Mouse (Mus musculus): ENCODE data around the gene Plagl1. TPM values are rescaled to one million over a fixed set of nuclear protein-coding genes. Genes with fewer than 3 reads are reported as not detected.

The Plagl1 gene
- polyA plus RNA-seq, 1 experiment from 2014 or later = 11.3 TPM

DNA sequence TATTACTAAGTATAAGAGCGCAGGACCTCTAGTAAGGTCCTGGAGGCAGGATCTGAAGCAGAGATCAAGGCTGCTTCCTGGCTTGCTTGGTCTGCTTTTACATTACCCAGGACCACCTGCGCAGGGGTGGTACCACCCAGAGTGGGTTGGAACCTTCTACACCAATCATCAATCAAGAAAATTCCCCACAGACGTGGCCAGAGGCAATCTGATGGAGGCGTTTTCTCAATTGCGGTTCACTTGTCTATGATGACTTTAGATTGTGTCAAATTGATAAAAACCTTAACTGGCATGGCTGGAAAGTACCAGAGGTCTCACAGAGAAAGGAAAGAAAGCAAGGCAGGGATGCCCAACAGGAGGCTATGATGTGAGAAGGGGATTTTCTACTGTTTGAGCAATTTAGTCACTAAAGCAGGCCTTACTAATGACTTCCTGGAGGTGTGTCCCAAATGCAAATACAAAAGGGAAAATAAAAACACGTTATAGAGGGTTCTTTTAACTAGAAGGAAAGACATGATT lies 3.4 kb upstream of the Plagl1 start:
- H3K9me3 ChIP-seq (ENCODE audit: low read length) = no peaks in the 10 kb centered on the region
- ATAC-seq (no peak), DNase-seq (no peak)
- TF ChIP-seq CTCF (IDR thresholded peaks at IDR 0.05; ENCODE audit: low read depth) = no peak
- TF ChIP-seq EP300 (IDR thresholded peaks at IDR 0.05; ENCODE audit: low read depth) = no peak
- peaks cover 3% of the 10 kb centered on the region; the same call in 1 of the 2 replicates for H3K4me1 ChIP-seq (ENCODE audit: insufficient read depth)
- H3K9ac ChIP-seq (replicated peaks) = no peak overlapping the region
- no peaks in the 10 kb centered on the region for H3K36me3 ChIP-seq (replicated peaks; ENCODE audit: insufficient read depth, low read length)
- H3K4me2 ChIP-seq (ENCODE audit: low read depth, low read length) = no peak overlapping the region
- H3K27me3 ChIP-seq (ENCODE audit: insufficient read depth, low read length) = peaks cover 12% of the 10 kb centered on the region; the same call in 1 of the 2 replicates
- 72% methylated on average over 6 of the region's 6 CpGs for WGBS (ENCODE audit: insufficient replicate concordance)
- H3K4me3 ChIP-seq (ENCODE audit: low read depth, low read length) = no peak overlapping the region
- H3K27ac ChIP-seq (ENCODE audit: low read depth) = no peak overlapping the region

DNA sequence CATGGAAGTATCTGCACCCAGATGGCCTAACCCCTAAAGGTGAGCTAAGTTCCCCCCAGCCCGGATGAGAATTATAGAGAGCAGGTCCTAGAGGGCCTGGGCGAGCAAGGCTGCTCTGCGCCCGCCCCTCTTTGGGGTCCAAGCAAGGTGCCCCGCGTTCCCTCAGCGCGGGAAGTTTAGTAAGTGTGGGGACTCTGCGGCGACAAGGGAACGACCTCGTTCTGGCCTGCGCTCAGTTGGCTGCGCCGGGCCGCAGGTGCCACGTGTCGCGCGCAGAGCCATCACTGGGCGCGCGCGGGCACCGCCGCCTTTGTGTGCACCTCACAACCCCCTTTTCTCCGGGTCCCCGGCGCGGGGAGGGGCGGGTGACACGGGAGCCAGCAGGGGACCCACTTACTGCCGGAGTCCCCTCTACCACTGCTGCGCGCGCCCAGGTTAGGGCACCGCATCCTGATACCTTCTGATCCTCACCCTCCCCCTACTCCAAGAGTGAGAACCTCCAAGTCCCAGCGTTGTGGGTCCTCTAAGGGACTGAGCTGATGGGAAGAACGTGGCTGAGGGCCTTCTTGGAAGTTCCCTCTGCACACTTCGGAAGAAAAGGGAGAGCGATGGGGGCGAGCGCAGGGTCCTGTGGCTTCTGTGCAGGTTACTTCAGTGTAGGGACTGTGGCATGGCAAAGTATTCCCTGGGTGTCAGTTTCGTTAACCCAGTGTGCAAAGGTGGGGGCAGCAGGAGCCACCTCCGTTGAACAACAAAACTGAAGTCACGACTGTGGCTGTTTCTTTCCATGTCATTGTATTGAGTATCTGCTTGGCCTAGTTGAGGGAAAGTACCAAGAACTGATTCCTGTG lies 742 bp downstream of the Plagl1 start:
- Histone ChIP-seq H3K9ac (replicated peaks) (no peak overlapping the region), H3K36me3 (replicated peaks; ENCODE audit: insufficient read depth, low read length) (no peaks in the 10 kb centered on the region), H3K4me3 (ENCODE audit: low read depth, low read length) (no peak overlapping the region), H3K9me3 (ENCODE audit: low read length) (no peaks in the 10 kb centered on the region), H3K4me2 (ENCODE audit: low read depth, low read length) (peak overlapping the region; percentile 55), H3K27me3 (ENCODE audit: insufficient read depth, low read length) (peaks cover 12% of the 10 kb centered on the region; the same call in 1 of the 2 replicates), H3K27ac (ENCODE audit: low read depth) (no peak overlapping the region), H3K4me1 (ENCODE audit: insufficient read depth) (peaks cover 3% of the 10 kb centered on the region; the same call in 1 of the 2 replicates)
- WGBS (ENCODE audit: insufficient replicate concordance) = 30% methylated on average over 44 of the region's 46 CpGs
- ATAC-seq (no peak), DNase-seq (no peak)
- TF ChIP-seq EP300 (IDR thresholded peaks at IDR 0.05; ENCODE audit: low read depth) (no peak), CTCF (IDR thresholded peaks at IDR 0.05; ENCODE audit: low read depth) (no peak)

DNA sequence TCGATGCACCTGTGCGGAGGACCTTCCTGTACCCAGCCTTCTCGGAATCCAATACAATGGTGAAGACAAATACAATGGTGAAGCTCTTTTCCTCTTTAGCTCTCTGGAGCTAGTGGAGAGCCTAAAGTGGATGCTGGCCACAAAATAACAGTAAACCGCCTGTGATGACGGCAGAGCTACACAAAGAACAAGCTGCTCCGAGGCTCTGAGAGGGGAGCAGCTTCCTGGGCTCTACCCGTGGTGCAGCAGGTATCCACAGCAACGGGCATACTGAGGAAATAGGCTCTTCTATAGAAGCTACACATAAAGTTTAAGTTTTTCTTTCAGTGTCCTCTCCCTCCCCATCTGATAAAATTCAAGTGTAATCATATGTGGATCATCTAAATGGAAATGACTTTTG lies 2.1 kb downstream of the Plagl1 start:
- WGBS (ENCODE audit: insufficient replicate concordance) = 54% methylated on average over 8 of the region's 8 CpGs
- Histone ChIP-seq H3K9me3 (ENCODE audit: low read length) (no peaks in the 10 kb centered on the region), H3K4me1 (ENCODE audit: insufficient read depth) (peaks cover 3% of the 10 kb centered on the region; the same call in 1 of the 2 replicates), H3K27ac (ENCODE audit: low read depth) (no peak overlapping the region), H3K9ac (replicated peaks) (no peak overlapping the region), H3K4me2 (ENCODE audit: low read depth, low read length) (no peak overlapping the region), H3K27me3 (ENCODE audit: insufficient read depth, low read length) (peaks cover 12% of the 10 kb centered on the region; the same call in 1 of the 2 replicates), H3K4me3 (ENCODE audit: low read depth, low read length) (no peak overlapping the region), H3K36me3 (replicated peaks; ENCODE audit: insufficient read depth, low read length) (no peaks in the 10 kb centered on the region)
- TF ChIP-seq CTCF (IDR thresholded peaks at IDR 0.05; ENCODE audit: low read depth) (no peak), EP300 (IDR thresholded peaks at IDR 0.05; ENCODE audit: low read depth) (no peak)
- ATAC-seq (no peak), DNase-seq (no peak)

DNA sequence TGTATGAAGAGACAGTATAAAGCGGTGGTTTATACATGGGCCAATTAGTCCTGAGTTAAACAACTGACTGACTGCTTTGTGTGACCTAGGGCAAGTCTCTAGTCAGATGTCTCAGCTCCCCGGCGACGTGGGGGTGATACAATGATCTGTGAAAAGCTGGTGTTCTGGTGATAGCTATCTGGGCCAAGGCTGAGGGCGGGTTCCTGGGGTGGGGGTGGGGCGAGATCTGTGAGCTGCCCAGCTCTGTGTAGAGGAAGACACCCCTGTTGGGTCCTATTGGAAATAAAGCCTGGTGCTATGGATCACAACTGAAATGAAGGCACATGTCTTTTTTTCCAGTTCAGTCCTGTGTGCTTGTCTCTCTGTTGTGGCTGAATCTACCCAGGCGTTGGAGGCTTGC lies 3.2 kb downstream of the Plagl1 start:
- TF ChIP-seq CTCF (IDR thresholded peaks at IDR 0.05; ENCODE audit: low read depth) (no peak), EP300 (IDR thresholded peaks at IDR 0.05; ENCODE audit: low read depth) (no peak)
- Histone ChIP-seq H3K4me1 (ENCODE audit: insufficient read depth) (peaks cover 3% of the 10 kb centered on the region; the same call in 1 of the 2 replicates), H3K27ac (ENCODE audit: low read depth) (no peak overlapping the region), H3K27me3 (ENCODE audit: insufficient read depth, low read length) (peaks cover 12% of the 10 kb centered on the region; the same call in 1 of the 2 replicates), H3K9ac (replicated peaks) (no peak overlapping the region), H3K4me3 (ENCODE audit: low read depth, low read length) (no peak overlapping the region), H3K4me2 (ENCODE audit: low read depth, low read length) (no peak overlapping the region), H3K9me3 (ENCODE audit: low read length) (no peaks in the 10 kb centered on the region), H3K36me3 (replicated peaks; ENCODE audit: insufficient read depth, low read length) (no peaks in the 10 kb centered on the region)
- 46% methylated on average over 7 of the region's 7 CpGs for WGBS (ENCODE audit: insufficient replicate concordance)
- DNase-seq = no peak
- ATAC-seq = no peak

DNA sequence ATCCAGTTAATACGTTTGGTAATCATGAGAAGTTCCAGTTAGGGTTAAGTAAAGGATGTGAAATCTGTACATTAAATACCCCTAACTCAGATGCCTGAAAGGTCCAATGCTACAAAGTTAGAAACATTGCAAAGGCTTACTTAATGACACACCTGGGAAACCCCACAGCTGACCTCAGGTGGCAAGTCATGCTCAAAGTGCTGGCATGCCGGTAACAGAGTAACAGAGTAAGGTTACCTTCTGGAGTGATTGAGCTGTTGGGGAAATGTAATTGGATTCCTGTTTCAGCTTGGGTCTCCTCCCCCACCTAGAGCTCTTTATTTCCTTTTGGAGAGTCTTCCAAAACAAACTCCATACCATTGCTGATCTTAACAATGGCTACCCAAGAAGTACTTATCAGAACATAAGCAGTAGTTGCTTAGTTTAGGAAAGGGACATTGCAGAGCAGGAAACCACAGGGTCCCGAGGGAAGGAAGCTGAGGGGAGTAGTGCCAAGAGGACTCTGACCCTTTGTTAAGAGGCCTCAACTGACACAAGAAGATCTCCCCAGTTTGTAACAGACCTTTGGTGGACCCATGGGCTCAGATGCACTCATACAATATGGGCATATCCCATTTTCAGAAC lies 4.9 kb downstream of the Plagl1 start:
- Histone ChIP-seq H3K9me3 (ENCODE audit: low read length) (no peaks in the 10 kb centered on the region), H3K4me2 (ENCODE audit: low read depth, low read length) (no peak overlapping the region), H3K4me1 (ENCODE audit: insufficient read depth) (peaks cover 3% of the 10 kb centered on the region; the same call in 1 of the 2 replicates), H3K9ac (replicated peaks) (no peak overlapping the region), H3K27ac (ENCODE audit: low read depth) (no peak overlapping the region), H3K4me3 (ENCODE audit: low read depth, low read length) (no peak overlapping the region), H3K27me3 (ENCODE audit: insufficient read depth, low read length) (peaks cover 12% of the 10 kb centered on the region; the same call in 1 of the 2 replicates), H3K36me3 (replicated peaks; ENCODE audit: insufficient read depth, low read length) (no peaks in the 10 kb centered on the region)
- ATAC-seq (no peak), DNase-seq (no peak)
- 47% methylated on average over 3 of the region's 3 CpGs for WGBS (ENCODE audit: insufficient replicate concordance)
- TF ChIP-seq CTCF (IDR thresholded peaks at IDR 0.05; ENCODE audit: low read depth) (no peak), EP300 (IDR thresholded peaks at IDR 0.05; ENCODE audit: low read depth) (no peak)

DNA sequence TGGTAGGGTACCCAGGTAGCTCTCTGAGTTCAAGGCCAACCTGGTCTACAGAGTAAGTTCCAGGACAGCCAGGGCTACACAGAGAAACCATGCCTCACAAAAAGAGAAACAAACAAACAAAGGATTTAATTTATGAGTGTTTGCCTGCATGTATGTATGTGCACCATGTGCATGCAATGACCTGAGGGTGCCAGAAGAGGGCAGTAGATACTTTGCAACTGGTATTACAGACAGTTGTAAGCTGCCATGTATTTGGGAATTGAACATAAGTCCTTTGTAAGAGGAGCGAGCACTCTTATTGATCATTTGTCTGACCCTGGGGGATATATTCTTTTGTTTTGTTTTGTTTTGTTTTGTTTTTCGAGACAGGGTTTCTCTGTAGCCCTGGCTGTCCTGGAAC lies 10.7 kb downstream of the Plagl1 start:
- no peaks in the 10 kb centered on the region for H3K27me3 ChIP-seq (ENCODE audit: insufficient read depth, low read length)
- ATAC-seq (no peak), DNase-seq (no peak)
- no peak overlapping the region for H3K4me3 ChIP-seq (ENCODE audit: low read depth, low read length)
- TF ChIP-seq CTCF (IDR thresholded peaks at IDR 0.05; ENCODE audit: low read depth) (peak; percentile 24; the same call in 1 of the 2 replicates), EP300 (IDR thresholded peaks at IDR 0.05; ENCODE audit: low read depth) (no peak)
- no peaks in the 10 kb centered on the region for H3K9me3 ChIP-seq (ENCODE audit: low read length)
- no peaks in the 10 kb centered on the region for H3K36me3 ChIP-seq (replicated peaks; ENCODE audit: insufficient read depth, low read length)
- no peak overlapping the region for H3K9ac ChIP-seq (replicated peaks)
- H3K4me1 ChIP-seq (ENCODE audit: insufficient read depth) = no peaks in the 10 kb centered on the region
- WGBS (ENCODE audit: insufficient replicate concordance) = 83% methylated on average over 2 of the region's 2 CpGs
- no peak overlapping the region for H3K27ac ChIP-seq (ENCODE audit: low read depth)
- no peak overlapping the region for H3K4me2 ChIP-seq (ENCODE audit: low read depth, low read length)
